Mouse (Mus musculus) naive thymus-derived CD4-positive, alpha-beta T cell, adult 2 months (primary cell): ENCODE data around the gene Rnf17.

Experiments used
- DNase-seq: peaks from one replicate; pipeline ENCODE4 v3.0.0-alpha.2; 2011; ENCODE audit warnings: low read depth

Rnf17 gene

GRCm38 (mm10) chr14:56402311-56403071 is at the start of gene Rnf17:
Rnf17 (plus strand) TSS chr14:56402581.
- no peak for DNase-seq

- DNase-seq, result no peak
Observed at GRCm38 (mm10) chr14:56354803-56355202, 47.6 kb upstream of the Rnf17 start.

GRCm38 (mm10) chr14:56355396-56355795 is 47.0 kb upstream of the Rnf17 start:
- DNase-seq, result no peak

- DNase-seq, result no peak
Observed at GRCm38 (mm10) chr14:56356196-56356595, 46.2 kb upstream of the Rnf17 start.

- DNase-seq, result no peak
Observed at GRCm38 (mm10) chr14:56358422-56358821, 44.0 kb upstream of the Rnf17 start.

GRCm38 (mm10) chr14:56359131-56359530 is 43.2 kb upstream of the Rnf17 start:
- DNase-seq, result no peak

- no peak for DNase-seq
Observed at GRCm38 (mm10) chr14:56364711-56365237, 37.6 kb upstream of the Rnf17 start, which contains the start of gene Atp12a. Atp12a (plus strand) TSS chr14:56365068.

GRCm38 (mm10) chr14:56365292-56365691 is 37.1 kb upstream of the Rnf17 start:
- DNase-seq, result no peak

GRCm38 (mm10) chr14:56366712-56367111 is 35.7 kb upstream of the Rnf17 start:
- no peak for DNase-seq

- DNase-seq, result peak; percentile 29
Observed at GRCm38 (mm10) chr14:56368834-56369233, 33.5 kb upstream of the Rnf17 start.

GRCm38 (mm10) chr14:56375731-56376130 is 26.6 kb upstream of the Rnf17 start:
- DNase-seq, result peak; percentile 78

GRCm38 (mm10) chr14:56377745-56378144 is 24.6 kb upstream of the Rnf17 start:
- DNase-seq, result no peak

- no peak for DNase-seq
Observed at GRCm38 (mm10) chr14:56379336-56379735, 23.0 kb upstream of the Rnf17 start.

GRCm38 (mm10) chr14:56382366-56382765 is 20.0 kb upstream of the Rnf17 start:
- DNase-seq, result no peak

- DNase-seq, result no peak
Observed at GRCm38 (mm10) chr14:56390247-56390646, 12.1 kb upstream of the Rnf17 start.

- DNase-seq, result no peak
Observed at GRCm38 (mm10) chr14:56393704-56394312, 8.6 kb upstream of the Rnf17 start.

- peak; percentile 48 for DNase-seq
Observed at GRCm38 (mm10) chr14:56398001-56398400, 4.4 kb upstream of the Rnf17 start.

- DNase-seq, result no peak
Observed at GRCm38 (mm10) chr14:56403072-56403375, 643 bp downstream of the Rnf17 start.

- DNase-seq, result no peak
Observed at GRCm38 (mm10) chr14:56462090-56462489, 59.7 kb downstream of the Rnf17 start.

GRCm38 (mm10) chr14:56462729-56463128 is 60.3 kb downstream of the Rnf17 start:
- DNase-seq, result no peak

GRCm38 (mm10) chr14:56468145-56468544 is 65.8 kb downstream of the Rnf17 start:
- DNase-seq, result peak; percentile 10

- no peak for DNase-seq
Observed at GRCm38 (mm10) chr14:56489806-56490205, 87.4 kb downstream of the Rnf17 start.

GRCm38 (mm10) chr14:56502407-56502806 is 100.0 kb downstream of the Rnf17 start:
- DNase-seq, result no peak

GRCm38 (mm10) chr14:56506743-56507142 is 104.4 kb downstream of the Rnf17 start:
- DNase-seq, result no peak
